Mouse (Mus musculus) limb, embryonic 14.5 days (tissue): ENCODE data around the gene Dennd6a. TPM values are rescaled to one million over a fixed set of nuclear protein-coding genes. Genes with fewer than 3 reads are reported as not detected.

Experiments
- ATAC-seq: fragments of 200-750 bp; cut with Nextera tagmentation; 2 replicates; pipeline ENCODE4 v1.8.0; 2017; ENCODE audit warnings: low read depth, moderate number of reproducible peaks, moderate TSS enrichment; ENCODE audit not compliant: low FRiP score
- DNase-seq: peaks from one replicate; pipeline ENCODE4 v3.0.0-alpha.2; 2015; ENCODE audit warnings: low spot score
- H3K27ac ChIP-seq: fragments of 300-500 bp; sonication (generic); replicated peaks from 2 replicates; pipeline ENCODE4 v1.5.1; 2014; ENCODE audit warnings: low read depth, mild to moderate bottlenecking, low read length, moderate library complexity, mixed read lengths
- H3K27me3 ChIP-seq: fragments of 300-500 bp; sonication (generic); 2 replicates; pipeline ENCODE4 v1.6.1; 2014; ENCODE audit warnings: low read length, mixed read lengths; ENCODE audit not compliant: control insufficient read depth, insufficient read depth
- H3K36me3 ChIP-seq: fragments of 300-500 bp; sonication (generic); 2 replicates; pipeline ENCODE4 v1.6.1; 2014; ENCODE audit warnings: mild to moderate bottlenecking, low read length, moderate library complexity, mixed read lengths; ENCODE audit not compliant: control insufficient read depth, insufficient read depth
- H3K4me1 ChIP-seq: fragments of 300-500 bp; sonication (generic); 2 replicates; pipeline ENCODE4 v1.6.1; 2014; ENCODE audit warnings: antibody characterized with exemption, low read length, mixed read lengths; ENCODE audit not compliant: control insufficient read depth, insufficient read depth
- H3K4me2 ChIP-seq: fragments of 300-500 bp; sonication (generic); replicated peaks from 2 replicates; pipeline ENCODE4 v1.6.1; 2014; ENCODE audit warnings: low read depth, mild to moderate bottlenecking, low read length, moderate library complexity; ENCODE audit not compliant: severe bottlenecking
- H3K4me3 ChIP-seq: fragments of 300-500 bp; sonication (generic); replicated peaks from 2 replicates; pipeline ENCODE4 v1.5.1; 2014; ENCODE audit warnings: low read length
- H3K9ac ChIP-seq: fragments of 300-500 bp; sonication (generic); 2 replicates; pipeline ENCODE4 v1.6.1; 2014; ENCODE audit warnings: mild to moderate bottlenecking, low read depth, low read length, moderate library complexity; ENCODE audit not compliant: severe bottlenecking
- H3K9me3 ChIP-seq: fragments of 300-500 bp; sonication (generic); 2 replicates; pipeline ENCODE4 v1.6.1; 2016; ENCODE audit warnings: low read length; ENCODE audit not compliant: control insufficient read depth
- POLR2A ChIP-seq: fragments of 200-500 bp; IDR thresholded peaks from 2 replicates; pipeline ENCODE4 v1.8.0; 2012; ENCODE audit warnings: inconsistent platforms, mild to moderate bottlenecking, moderate library complexity, borderline replicate concordance; ENCODE audit not compliant: insufficient read depth, insufficient read length; ENCODE audit errors: extremely low read depth
- WGBS: fragments of 180-500 bp; shearing (Covaris S2); extraction: QIAGEN DNeasy Blood & Tissue Kit; methylation state at CpG from one replicate; pipeline ENCODE4 v1.1.7; 2014; 5-methylcytosine and 5-hydroxymethylcytosine counted together
- polyA plus RNA-seq, 2 experiments: library from polyadenylated mRNA; depleted of rRNA in 1 of 2; stranded (reverse) in 1 of 2; unstranded in 1 of 2; fragments of >200 nt; fragmentation: Nextera tagmentation in 1 of 2; extraction: Ambion mirVana in 1 of 2; gene quantifications; 2 replicates each; pipeline versions ENCODE4 v1.2.1 to v1.2.3; 2012 to 2014

Dennd6a gene
- polyA plus RNA-seq, 2 experiments: 19.2 to 28.7 TPM

GRCm38 (mm10) chr14:26540577-26540976 lies 33.1 kb upstream of the Dennd6a start:
- no peak for TF ChIP-seq POLR2A
- no peaks in the 10 kb centered on the region for H3K36me3 ChIP-seq
- ATAC-seq (no peak), DNase-seq (no peak)
- no peak overlapping the region for H3K4me3 ChIP-seq
- H3K9ac ChIP-seq: no peak overlapping the region
- H3K4me2 ChIP-seq: no peak overlapping the region
- H3K27ac ChIP-seq: no peak overlapping the region
- no peaks in the 10 kb centered on the region for H3K4me1 ChIP-seq
- H3K9me3 ChIP-seq: no peaks in the 10 kb centered on the region
- WGBS: 25% methylated on average over 1 of the region's 1 CpGs
- H3K27me3 ChIP-seq: no peaks in the 10 kb centered on the region

- DNase-seq (no peak), ATAC-seq (no peak)
- no peaks in the 10 kb centered on the region for H3K27me3 ChIP-seq
- no peaks in the 10 kb centered on the region for H3K9me3 ChIP-seq
- H3K4me1 ChIP-seq: no peaks in the 10 kb centered on the region
- no peak overlapping the region for H3K27ac ChIP-seq
- WGBS: 88% methylated on average over 1 of the region's 1 CpGs
- H3K9ac ChIP-seq: no peak overlapping the region
- TF ChIP-seq POLR2A: no peak
- H3K36me3 ChIP-seq: no peaks in the 10 kb centered on the region
- no peak overlapping the region for H3K4me3 ChIP-seq
- H3K4me2 ChIP-seq: no peak overlapping the region
Observed at GRCm38 (mm10) chr14:26542136-26542535, 31.5 kb upstream of the Dennd6a start.

- WGBS: 74% methylated on average over 10 of the region's 10 CpGs
- no peak for ATAC-seq
- H3K4me2 ChIP-seq: no peak overlapping the region
Observed at GRCm38 (mm10) chr14:26547516-26548488, 25.9 kb upstream of the Dennd6a start.

GRCm38 (mm10) chr14:26550712-26551111 lies 22.9 kb upstream of the Dennd6a start:
- ATAC-seq (no peak), DNase-seq (no peak)
- Histone ChIP-seq H3K4me2 (no peak overlapping the region), H3K4me3 (no peak overlapping the region), H3K27ac (no peak overlapping the region), H3K4me1 (no peaks in the 10 kb centered on the region), H3K36me3 (no peaks in the 10 kb centered on the region), H3K27me3 (no peaks in the 10 kb centered on the region), H3K9me3 (no peaks in the 10 kb centered on the region), H3K9ac (no peak overlapping the region)
- TF ChIP-seq POLR2A: no peak
- 91% methylated on average over 8 of the region's 8 CpGs for WGBS

More at GRCm38 (mm10) chr14:26547516-26548488, 25.9 kb upstream of the Dennd6a start:
- H3K36me3 ChIP-seq: no peaks in the 10 kb centered on the region
- no peaks in the 10 kb centered on the region for H3K9me3 ChIP-seq
- H3K27me3 ChIP-seq: no peaks in the 10 kb centered on the region
- TF ChIP-seq POLR2A: no peak
- no peak overlapping the region for H3K4me3 ChIP-seq
- DNase-seq: no peak
- no peaks in the 10 kb centered on the region for H3K4me1 ChIP-seq
- no peak overlapping the region for H3K27ac ChIP-seq
- no peak overlapping the region for H3K9ac ChIP-seq

- H3K36me3 ChIP-seq: no peaks in the 10 kb centered on the region
- no peaks in the 10 kb centered on the region for H3K27me3 ChIP-seq
- no peak overlapping the region for H3K4me3 ChIP-seq
- no peak overlapping the region for H3K9ac ChIP-seq
- no peak for TF ChIP-seq POLR2A
- 82% methylated on average over 2 of the region's 2 CpGs for WGBS
- no peaks in the 10 kb centered on the region for H3K4me1 ChIP-seq
- H3K9me3 ChIP-seq: no peaks in the 10 kb centered on the region
- no peak for DNase-seq
- H3K4me2 ChIP-seq: no peak overlapping the region
- ATAC-seq: no peak
- no peak overlapping the region for H3K27ac ChIP-seq
Observed at GRCm38 (mm10) chr14:26552441-26552840, 21.2 kb upstream of the Dennd6a start.
